Mouse (Mus musculus) lung, adult 2 months (tissue): ENCODE measurements around the gene Rab11fip4. TPM values are rescaled to one million over a fixed set of nuclear protein-coding genes. Genes with fewer than 3 reads are reported as not detected.
A peak's percentile ranks its signal among the peaks of the same experiment; 100 is the strongest.

Source experiments
- DNase-seq: peaks from one replicate; pipeline ENCODE4 v3.0.0; 2022
- H3K4me1 ChIP-seq: fragments of 200-500 bp; 2 replicates; pipeline ENCODE4 v1.6.1; 2011; ENCODE audit warnings: low read length; ENCODE audit not compliant: control insufficient read depth, insufficient read depth
- H3K4me3 ChIP-seq: fragments of 200-500 bp; replicated peaks from 2 replicates; pipeline ENCODE3; 2011; ENCODE audit warnings: low read depth, mild to moderate bottlenecking, control low read depth, low read length; ENCODE audit errors: extremely low read depth
- CTCF ChIP-seq: fragments of 200-500 bp; IDR thresholded peaks from 2 replicates; pipeline ENCODE4 v1.5.1; 2011; ENCODE audit warnings: mild to moderate bottlenecking, low read length, control low read depth; ENCODE audit not compliant: insufficient read depth
- POLR2A ChIP-seq: fragments of 200-500 bp; IDR thresholded peaks from 2 replicates; pipeline ENCODE4 v1.6.1; 2011; ENCODE audit warnings: low read depth, mild to moderate bottlenecking, control low read depth, low read length, borderline replicate concordance; ENCODE audit errors: extremely low read depth
- whole genome bisulfite sequencing: fragments of 180-500 bp; shearing (Covaris S2); methylation state at CpG from one replicate; pipeline ENCODE4 v1.1.7; 2018; 5-methylcytosine and 5-hydroxymethylcytosine counted together
- polyA plus RNA-seq: library from polyadenylated mRNA; depleted of rRNA; stranded (reverse); fragments of >200 nt; gene quantifications from 2 replicates; pipeline ENCODE4 v1.2.3, GENCODE M21; 2012

The Rab11fip4 gene
- polyA plus RNA-seq, 1 experiment = 7.3 TPM

- Histone ChIP-seq H3K4me1 (peaks cover 3% of the 10 kb centered on the region; the same call in 1 of the 2 replicates), H3K4me3 (peak overlapping the region; percentile 96)
- TF ChIP-seq POLR2A (no peak), CTCF (peak; percentile 16; the same call in 1 of the 2 replicates)
- peak; percentile 48 for DNase-seq
- under 1% methylated on average over 5 of the region's 5 CpGs for WGBS
These were observed 112.4 kb downstream of the Rab11fip4 start for GRCm38 (mm10) chr11:79703452-79703851.

GRCm38 (mm10) chr11:79703885-79704291, 112.9 kb downstream of the Rab11fip4 start:
- Histone ChIP-seq H3K4me1 (peaks cover 3% of the 10 kb centered on the region; the same call in 1 of the 2 replicates), H3K4me3 (peak overlapping the region; percentile 96)
- under 1% methylated on average over 27 of the region's 27 CpGs for WGBS
- DNase-seq = peak; percentile 83
- TF ChIP-seq CTCF (no peak), POLR2A (no peak; the same call in 1 of the 2 replicates)

GRCm38 (mm10) chr11:79704318-79705150, 113.5 kb downstream of the Rab11fip4 start:
- TF ChIP-seq CTCF (no peak), POLR2A (peak; percentile 82)
- peaks cover 3% of the 10 kb centered on the region; the same call in 1 of the 2 replicates for H3K4me1 ChIP-seq
- peak overlapping the region; percentile 96 for H3K4me3 ChIP-seq
- 1% methylated on average over 60 of the region's 61 CpGs for WGBS
- DNase-seq = peak; percentile 95

- Histone ChIP-seq H3K4me1 (peaks cover 4% of the 10 kb centered on the region), H3K4me3 (no peak overlapping the region)
- TF ChIP-seq POLR2A (no peak), CTCF (no peak)
- WGBS = 74% methylated on average over 3 of the region's 3 CpGs
- no peak for DNase-seq
These were observed 116.1 kb downstream of the Rab11fip4 start for GRCm38 (mm10) chr11:79707084-79707483.

GRCm38 (mm10) chr11:79710868-79711765, 120.1 kb downstream of the Rab11fip4 start:
- DNase-seq = peak; percentile 91
- WGBS = 1% methylated on average over 103 of the region's 106 CpGs
- peak; percentile 30; the same call in 1 of the 2 replicates for TF ChIP-seq CTCF
- peak; percentile 71; the same call in 1 of the 2 replicates for TF ChIP-seq POLR2A
- Histone ChIP-seq H3K4me3 (peak overlapping the region; percentile 94), H3K4me1 (peaks cover 33% of the 10 kb centered on the region)

GRCm38 (mm10) chr11:79711766-79712369, 120.9 kb downstream of the Rab11fip4 start:
- H3K4me3 ChIP-seq = peak overlapping the region; percentile 94
- TF ChIP-seq CTCF = no peak
- TF ChIP-seq POLR2A = no peak
- DNase-seq = peak; percentile 62
- H3K4me1 ChIP-seq = peaks cover 40% of the 10 kb centered on the region
- 2% methylated on average over 46 of the region's 46 CpGs for WGBS

- no peak for DNase-seq
- WGBS = 52% methylated on average over 6 of the region's 6 CpGs
- H3K4me3 ChIP-seq = no peak overlapping the region
- peaks cover 43% of the 10 kb centered on the region for H3K4me1 ChIP-seq
- TF ChIP-seq POLR2A = no peak
- no peak for TF ChIP-seq CTCF
These were observed 122.2 kb downstream of the Rab11fip4 start for GRCm38 (mm10) chr11:79713184-79713583.

GRCm38 (mm10) chr11:79713678-79714077, 122.7 kb downstream of the Rab11fip4 start:
- Histone ChIP-seq H3K4me1 (peaks cover 43% of the 10 kb centered on the region), H3K4me3 (no peak overlapping the region)
- TF ChIP-seq CTCF = no peak
- TF ChIP-seq POLR2A = no peak
- DNase-seq = no peak
- whole genome bisulfite sequencing = 42% methylated on average over 4 of the region's 4 CpGs

- Histone ChIP-seq H3K4me1 (peaks cover 43% of the 10 kb centered on the region), H3K4me3 (peak overlapping the region; percentile 14)
- TF ChIP-seq CTCF (no peak), POLR2A (no peak)
- peak; percentile 27 for DNase-seq
- WGBS = 28% methylated on average over 13 of the region's 13 CpGs
These were observed 123.2 kb downstream of the Rab11fip4 start for GRCm38 (mm10) chr11:79714082-79714742.
